Mouse (Mus musculus) c-Kit-positive CD71-positive TER-119-positive erythroid progenitor cells, embryonic 14.5 days (primary cell): ENCODE measurements around the gene Tmprss11a.

Experiments
- DNase-seq: peaks from one replicate; pipeline ENCODE4 v3.0.0-alpha.2; 2013; ENCODE audit warnings: low spot score

The Tmprss11a gene

DNA sequence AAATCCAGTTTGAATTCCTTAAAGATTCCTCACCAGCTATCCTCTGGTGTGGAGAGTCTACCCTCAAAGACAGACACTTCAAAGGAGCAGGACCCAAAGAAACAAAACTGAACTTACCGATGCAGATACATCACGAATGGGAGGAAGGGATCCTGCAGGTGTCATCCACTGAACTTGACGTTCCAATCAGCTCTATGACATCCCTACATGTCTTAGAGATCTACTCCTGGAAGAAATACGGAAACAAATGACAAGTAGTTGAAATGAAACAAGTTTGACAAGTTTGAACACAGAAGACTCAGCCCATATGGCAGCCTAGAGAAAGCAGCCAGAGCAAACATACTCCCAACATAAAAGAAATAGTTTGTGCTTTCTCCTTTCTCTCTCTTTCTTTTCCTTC, at the start of gene Tmprss11a:
TSS of gene Tmprss11a (minus strand) at position 101 of the 400 bp plus-strand sequence.
- DNase-seq, result no peak

DNA sequence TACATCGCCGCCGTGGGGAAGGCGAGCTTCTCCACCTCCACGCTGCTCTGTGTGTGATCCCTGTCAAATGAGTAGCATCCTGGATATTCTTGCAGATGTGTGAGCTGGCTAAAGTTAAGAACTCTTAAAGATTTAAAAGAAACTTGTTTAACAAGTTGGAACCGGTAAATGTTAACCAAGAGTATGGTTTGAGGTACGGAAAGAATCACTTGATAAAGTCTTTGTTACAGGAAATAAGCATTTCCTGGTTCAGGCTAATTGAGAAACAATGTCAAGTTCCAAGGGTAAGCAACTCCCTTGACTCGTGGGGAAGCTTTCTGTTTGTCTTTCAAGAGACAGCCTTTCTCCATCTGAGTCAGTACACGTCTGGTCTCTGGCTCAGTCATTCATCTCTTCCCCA, 49.7 kb upstream of the Tmprss11a start, which contains the start of gene Tmprss11g:
TSS of gene Tmprss11g (minus strand) at position 101 of the 400 bp plus-strand sequence.
- DNase-seq, result no peak

DNA sequence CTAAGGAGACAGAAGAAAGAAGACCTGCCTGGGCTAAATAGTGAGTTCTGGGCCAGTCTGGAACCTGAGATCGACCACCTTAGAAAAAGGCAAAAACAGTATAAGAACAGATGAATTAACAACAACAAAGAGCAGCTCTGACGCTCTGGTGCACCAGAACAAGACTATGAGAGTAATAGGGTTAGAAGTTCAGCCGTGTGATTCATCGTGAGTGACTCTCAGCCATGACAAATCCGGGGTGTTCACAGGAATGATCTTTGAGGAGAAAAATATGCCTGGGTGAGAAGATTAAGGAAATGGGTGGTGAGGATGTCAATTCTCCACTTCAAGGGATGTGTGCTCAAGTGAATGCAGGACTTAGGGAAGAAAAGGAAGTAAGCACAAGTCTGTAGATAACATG, 42.7 kb upstream of the Tmprss11a start:
- no peak for DNase-seq

DNA sequence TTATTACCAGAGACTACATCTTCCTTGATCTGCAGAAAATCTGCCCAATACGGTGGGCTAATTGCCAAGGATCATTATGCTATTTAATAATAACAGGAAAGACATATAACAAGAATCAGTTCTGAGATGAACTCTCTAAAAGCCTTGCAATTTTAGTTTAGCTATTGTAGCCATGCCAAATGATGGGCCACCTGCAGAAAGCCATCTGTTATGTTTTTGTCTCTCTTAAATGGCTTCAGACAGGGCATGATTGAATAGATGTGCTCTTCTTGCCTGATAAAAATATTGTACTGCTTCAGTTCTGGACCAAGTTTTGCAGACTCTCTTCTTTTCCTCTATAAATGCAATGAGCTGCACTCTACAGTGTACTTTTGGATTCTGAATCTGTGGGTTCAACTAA, 24.7 kb upstream of the Tmprss11a start:
- DNase-seq, result no peak

DNA sequence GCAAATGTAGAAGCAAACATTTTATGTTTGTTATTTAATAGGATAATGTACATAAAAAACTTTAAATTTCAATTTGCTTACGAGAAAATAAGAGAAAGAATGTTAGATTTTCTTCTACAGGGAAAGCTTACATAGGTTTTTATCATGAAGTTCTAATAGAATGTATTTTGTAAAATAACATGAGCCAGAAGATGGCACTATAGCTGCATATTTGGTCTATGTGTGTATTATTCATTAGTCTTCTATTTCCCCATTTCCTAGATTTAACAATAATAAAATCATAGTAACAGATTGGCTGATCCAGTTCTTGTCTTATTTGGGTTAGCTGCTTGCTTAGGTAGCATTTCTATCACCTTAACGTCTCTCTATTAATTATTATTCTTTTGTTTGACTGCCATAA, 13.8 kb upstream of the Tmprss11a start:
- no peak for DNase-seq

DNA sequence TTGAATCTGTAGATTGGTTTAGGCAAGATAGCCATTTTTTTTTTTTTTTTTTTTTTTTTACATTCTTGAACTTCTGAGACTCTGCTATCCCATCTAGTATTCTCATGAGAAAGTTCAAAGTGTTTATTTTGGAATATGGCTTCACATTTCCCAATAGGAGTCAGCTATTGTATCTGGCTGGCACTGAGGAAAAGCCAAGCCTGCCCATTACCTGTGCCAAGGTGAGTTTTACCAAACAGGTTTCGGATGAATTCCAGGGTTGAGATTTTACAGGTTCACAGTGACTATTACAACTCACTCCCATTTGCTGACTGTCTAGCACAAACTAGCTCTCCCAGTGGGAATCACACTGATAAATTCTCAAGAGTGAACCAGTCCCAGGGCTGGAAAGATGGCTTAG, 13.2 kb upstream of the Tmprss11a start:
- DNase-seq, result no peak

DNA sequence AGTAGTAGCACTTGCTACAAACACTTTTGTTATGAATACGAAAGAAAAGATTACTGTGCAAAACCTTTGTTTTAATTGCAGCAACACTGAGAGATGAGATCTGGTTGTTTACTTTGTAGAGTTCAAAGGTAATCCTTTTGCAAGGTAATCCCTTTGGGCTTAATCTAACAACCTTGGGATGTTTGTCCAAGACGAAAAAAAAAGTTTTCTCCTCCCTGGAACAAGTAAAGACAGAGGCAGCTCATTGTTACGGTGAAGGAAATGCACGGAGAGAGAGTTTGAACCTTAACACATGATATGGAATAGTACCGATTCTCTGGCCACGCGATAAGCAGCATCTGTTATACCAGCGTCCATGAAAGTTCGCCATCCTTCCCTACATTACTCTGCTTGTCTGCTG, 5.1 kb upstream of the Tmprss11a start:
- DNase-seq, result no peak

DNA sequence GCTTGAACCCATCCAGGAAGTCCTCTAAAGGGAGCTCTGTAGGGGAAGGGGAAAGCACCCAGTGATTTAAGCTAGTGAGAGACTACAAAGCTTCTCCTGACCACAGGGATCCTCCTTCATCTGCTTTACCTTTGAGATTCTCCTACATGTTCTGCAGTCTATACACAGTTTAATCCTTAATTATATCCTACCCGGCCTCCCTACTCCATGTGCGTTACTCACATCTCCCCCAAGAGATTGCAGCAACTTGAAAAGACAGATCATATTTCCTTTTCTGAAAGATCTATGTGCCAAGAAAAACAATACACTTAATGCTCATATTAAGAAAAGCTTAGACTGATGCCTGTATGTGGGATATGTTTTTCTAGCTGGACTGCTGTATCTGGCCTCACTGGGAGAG, 29.5 kb downstream of the Tmprss11a start:
- DNase-seq, result no peak

DNA sequence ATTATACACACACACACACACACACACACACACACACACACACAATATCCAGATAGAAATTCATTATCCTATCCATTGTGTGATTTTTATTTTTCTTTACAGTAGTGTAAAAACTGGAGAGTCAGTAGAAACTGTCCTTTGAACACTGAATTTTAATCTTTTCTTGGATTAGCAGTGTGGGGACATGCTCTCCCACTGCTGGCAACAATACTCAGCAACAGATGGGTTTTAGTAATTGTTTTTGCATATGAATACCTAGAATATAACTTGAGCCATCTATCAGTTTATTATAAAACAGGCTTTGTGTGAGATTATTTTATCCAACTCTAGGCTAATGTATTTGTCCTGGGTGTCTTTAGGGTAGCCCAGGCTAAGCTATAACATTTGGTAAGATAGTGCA, 30.2 kb downstream of the Tmprss11a start:
- DNase-seq, result no peak

DNA sequence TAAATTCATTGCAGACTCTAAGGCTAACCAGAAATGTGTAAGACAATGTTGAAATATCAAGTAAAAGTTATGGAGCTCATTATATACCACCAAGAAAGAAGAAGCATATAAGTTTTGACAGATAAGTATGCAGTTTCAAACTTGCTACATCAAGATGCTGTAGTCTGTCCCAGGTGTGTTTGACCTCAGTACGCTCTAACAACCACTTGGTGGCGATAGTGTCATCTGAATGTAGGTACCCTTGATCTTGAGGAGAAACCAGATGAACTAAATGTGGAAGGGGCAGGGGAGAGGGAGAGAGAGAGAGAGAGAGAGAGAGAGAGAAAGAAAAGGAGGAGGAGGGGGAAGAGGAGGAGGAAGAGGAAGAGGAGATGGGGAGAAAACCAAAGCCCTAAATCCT, 36.1 kb downstream of the Tmprss11a start:
- DNase-seq, result peak; percentile 3

DNA sequence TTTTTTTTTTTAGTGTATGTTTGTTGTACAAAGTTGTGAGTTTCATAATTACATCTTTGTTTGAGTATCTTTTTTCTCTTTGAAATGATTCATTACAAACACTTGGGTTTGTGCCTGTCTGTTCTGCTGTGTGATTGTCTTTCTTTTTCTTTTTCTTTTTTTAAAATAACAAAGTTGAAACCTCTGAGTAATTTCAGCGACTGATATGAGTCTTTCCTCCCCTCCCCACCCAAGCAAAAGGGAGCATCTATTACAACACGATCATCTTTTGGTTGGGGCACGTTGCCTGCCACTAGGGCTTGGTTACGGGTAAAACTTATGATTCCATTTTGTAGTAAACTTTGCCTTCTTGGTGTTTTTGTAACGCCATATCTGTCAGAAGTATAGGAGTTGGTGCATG, 37.7 kb downstream of the Tmprss11a start:
- no peak for DNase-seq

DNA sequence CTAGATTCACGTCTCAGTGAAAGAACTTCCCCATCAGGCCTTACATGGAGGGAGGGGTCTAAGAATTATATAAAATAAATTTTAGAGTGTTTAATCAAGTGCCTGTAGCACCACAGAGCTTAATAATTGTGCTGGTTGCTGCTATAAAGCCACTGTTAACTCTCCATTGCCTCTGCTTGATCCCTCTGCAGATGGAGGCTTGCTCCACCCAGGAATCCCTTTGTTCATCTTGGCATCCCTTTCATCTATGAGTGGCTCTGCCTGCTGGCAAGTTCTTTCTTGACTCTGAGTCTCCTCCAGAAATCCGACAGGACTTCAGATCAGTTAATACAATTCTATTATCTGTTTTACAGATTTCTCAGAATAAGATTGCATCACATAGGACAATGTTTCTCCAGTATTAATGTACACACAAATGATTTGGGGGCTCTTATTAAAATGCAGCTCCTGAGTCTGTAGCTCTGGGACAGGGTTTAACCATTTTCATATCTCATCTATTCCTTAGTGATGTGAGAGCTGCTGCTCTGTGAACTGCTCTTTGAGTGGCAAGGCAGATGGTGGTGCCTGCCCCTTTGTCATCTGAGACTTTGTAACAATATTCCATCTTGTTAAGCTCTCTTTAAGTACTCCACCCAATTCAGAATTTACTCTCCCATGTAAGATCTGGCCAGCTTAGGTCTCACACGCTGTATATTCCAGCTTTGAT, 47.3 kb downstream of the Tmprss11a start:
- DNase-seq, result no peak

DNA sequence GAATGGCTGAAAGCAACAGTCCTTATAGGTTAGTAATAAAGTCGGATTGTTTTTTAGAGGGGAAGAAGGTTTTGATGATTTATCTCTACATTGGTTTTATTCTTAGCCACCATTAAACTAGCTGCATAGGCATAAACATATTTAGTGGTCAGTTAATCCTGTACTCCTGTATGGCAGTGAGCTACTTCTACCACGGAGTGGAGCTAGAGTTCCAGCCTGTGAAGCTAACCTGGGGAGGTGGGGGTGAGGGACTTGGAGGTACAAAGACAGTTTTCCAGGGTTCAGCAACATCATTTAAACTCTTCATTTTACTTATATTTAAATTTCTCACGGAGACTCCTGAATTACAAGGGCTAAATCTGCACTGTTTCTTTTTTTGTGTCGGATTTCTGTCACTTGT, 49.3 kb downstream of the Tmprss11a start:
- DNase-seq, result no peak

DNA sequence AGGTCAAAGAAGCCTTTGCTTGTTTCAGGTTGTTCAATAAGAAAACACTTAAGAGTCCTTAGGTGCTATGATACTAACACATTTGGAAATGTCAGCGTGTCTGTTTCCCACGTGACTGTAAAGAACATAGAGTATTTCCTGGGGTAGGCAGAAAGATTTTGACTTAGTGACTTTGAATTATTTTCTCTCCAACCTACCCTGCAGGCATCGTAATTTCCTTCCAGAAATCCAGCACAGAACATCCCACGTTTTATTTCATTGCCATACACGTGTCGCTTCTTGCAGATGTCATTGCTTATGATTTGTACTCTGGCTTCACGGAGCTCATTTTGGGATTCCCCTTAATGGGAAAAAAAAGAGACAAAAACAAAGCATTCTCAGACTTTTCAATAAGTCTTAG, 54.5 kb downstream of the Tmprss11a start:
- DNase-seq, result no peak

DNA sequence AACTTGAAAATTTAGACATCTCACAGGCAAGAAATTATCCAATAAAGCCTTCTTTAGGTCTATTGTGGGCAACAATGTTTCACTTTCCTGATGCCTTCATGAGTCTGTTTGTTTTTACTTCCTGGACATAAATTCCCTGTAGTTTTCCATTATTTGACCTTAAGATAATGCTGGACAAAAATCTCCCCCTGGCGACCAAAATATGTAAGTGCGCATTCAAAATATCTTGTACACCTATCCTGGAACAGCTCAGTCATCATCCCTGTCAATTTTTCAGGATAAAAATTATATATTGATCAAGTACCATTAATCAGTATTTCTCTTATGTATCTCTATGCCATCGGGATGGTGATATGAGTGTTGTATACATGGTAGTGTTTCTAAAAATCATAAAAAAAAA, 58.0 kb downstream of the Tmprss11a start:
- no peak for DNase-seq

DNA sequence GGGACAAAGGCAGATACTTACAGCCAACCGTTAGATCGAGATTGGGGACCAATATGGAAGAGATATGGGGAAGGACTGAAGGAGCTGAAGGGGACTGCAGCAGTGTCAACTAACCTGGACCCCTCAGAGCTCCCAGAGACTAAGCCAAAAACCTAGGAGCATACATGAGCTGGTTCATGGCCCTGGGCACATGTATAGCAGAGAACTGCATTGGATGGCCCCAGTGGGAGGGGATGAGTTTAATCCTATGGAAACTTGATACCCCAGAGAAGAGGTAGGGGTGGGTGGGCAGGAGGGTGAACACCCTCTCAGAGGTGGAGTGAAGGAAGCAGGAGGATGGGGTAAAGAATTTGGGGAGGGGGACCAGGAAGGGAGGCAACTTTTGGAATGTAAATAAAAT, 60.8 kb downstream of the Tmprss11a start:
- no peak for DNase-seq

DNA sequence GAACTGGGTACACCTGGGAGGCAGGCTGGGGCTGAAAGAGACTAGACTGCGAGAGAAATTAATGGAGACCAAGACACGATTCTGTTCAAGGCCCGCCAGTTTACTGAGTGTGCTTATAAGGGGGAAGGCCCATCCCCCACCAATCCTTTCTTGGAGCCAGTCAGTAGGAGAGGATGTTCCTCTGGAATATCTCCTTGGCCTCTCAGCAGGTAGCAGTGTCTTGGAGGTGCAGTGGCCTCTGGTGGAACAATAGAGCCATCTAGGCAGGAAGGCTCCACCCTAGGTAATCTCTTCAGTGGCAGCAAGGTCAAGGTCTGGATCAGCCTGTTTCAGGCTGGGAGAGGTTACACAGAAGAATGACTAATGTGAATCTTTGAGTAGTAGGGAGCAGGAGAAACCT, 61.6 kb downstream of the Tmprss11a start:
- DNase-seq, result no peak

DNA sequence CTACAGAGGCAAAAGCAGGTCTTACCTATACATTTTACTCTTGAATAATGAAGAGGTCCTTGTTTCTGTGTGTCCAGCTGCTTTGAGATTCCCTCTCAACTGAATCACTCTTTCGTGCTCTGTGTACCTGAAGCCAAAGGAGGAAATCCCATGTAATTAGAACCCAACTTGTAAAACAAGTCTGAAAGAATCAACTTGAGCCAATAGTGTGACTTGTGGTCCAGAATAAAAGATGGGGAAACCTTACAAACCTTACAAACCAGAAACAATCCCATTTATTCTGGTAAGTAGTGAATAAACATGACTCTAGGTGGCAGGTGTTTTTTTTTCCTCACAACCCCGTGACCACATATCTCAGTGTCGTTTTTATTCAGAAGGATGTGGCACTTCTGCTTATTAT, 95.5 kb downstream of the Tmprss11a start, which contains the start of gene Tmprss11d:
TSS of gene Tmprss11d (minus strand) at position 101 of the 400 bp plus-strand sequence.
- no peak for DNase-seq
